Mouse (Mus musculus): Measurements from ENCODE around the gene Drd3.

The Drd3 gene

DNA sequence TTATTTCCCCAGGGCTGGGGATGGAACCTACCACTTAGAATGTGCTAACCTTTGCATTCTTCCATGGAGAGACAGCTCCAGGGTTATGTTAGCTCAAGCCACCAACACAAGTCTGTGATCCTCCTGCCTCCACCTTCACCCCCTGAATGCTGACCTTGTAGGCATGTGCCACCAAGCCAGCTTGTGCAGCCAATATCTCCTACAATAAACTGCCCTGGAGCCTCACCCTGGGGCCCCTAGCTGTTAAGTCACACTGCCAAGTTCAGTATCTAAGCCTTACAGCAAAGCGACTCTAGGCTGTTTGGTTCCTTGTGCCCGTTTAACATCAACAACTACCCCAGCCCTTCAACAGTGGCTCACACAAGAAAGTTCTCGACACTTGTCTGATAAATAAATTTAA is 47.3 kb downstream of the Drd3 start:
- no peak for DNase-seq (ENCODE audit: extremely low read depth, low read depth, low spot score)

DNA sequence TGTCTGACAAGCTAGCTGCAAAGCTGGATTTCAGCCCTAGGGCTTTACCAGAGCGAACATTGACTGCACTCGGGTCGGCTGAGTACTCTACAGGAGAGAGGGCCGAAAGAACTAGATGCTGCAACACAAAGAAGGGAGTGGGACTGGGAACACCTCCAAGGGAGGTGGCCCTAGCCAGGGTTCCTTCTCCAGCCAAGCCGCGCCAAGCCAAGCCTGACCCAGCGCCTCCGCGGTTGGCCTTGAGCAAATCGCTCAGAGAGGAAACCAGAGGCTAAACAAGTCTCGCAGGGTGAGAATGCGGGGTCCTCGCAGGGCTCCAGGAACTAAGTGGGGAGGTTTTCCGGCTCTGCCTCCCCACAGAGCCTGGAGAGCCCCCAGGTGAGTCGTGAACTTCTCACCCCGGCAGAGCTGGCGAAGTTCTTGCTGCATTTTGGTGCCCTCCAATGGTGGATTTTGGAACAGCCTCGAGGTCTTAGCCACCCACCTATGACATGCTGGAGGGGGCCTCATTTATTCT is 48.0 kb downstream of the Drd3 start:
- DNase-seq (ENCODE audit: extremely low read depth, low read depth, low spot score) = no peak

DNA sequence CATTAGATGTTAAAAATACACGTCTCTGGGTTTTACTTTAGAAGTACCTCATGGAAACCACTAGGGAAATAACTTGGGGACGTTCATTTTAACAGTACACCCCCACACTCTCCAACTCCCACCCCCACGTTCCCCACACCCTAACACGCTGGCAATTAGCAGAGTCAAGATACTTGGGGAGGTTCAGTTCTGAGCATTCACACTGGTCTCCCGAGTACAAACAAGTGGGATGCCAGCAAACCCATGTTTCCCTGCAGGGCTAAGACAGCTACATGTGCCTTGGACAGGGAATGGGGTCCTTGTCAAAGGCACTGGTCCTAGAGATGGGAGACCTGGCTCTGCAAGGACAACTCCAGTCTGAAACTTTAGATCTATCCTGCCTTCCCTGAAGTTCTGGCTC is 48.6 kb downstream of the Drd3 start:
- no peak for DNase-seq (ENCODE audit: extremely low read depth, low read depth, low spot score)

DNA sequence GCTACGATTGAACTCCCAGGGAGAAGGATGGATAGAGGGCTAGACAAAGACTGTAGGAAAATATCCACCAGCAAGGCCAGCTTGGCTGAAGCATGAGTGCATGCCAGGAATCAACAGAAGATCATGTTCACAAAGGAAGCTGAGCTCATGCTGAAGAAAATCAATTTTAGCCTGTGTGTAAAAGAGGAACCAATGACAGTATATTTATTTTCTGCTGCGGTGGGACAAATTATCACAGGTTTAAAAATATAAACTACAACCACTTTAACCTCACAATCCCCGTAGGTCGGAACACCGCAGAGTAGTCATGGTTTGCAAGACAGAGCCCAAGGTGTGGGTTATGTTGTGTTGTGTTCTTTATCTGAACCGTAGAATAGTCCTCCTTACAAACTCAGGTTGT is 50.5 kb downstream of the Drd3 start:
- DNase-seq (ENCODE audit: extremely low read depth, low read depth, low spot score) = no peak

DNA sequence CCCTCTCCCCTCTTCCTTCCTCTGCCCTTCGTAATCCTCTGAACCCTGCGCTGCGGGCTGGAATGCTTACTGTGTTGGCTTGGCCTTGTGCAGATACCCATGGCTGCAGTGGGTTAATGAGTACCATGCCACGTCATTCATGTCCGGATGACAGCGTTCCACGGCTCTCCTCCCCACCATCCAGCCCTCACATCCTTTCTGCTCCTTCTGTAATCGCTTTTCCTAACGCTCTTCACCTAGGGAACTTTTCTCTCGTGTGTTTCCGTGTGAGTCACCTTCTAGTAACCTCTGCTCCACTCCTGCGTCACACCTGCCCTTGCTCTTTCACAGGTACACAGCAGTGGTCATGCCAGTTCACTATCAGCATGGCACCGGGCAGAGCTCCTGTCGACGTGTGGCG is 53.2 kb downstream of the Drd3 start:
- DNase-seq (ENCODE audit: extremely low read depth, low read depth, low spot score) = no peak

DNA sequence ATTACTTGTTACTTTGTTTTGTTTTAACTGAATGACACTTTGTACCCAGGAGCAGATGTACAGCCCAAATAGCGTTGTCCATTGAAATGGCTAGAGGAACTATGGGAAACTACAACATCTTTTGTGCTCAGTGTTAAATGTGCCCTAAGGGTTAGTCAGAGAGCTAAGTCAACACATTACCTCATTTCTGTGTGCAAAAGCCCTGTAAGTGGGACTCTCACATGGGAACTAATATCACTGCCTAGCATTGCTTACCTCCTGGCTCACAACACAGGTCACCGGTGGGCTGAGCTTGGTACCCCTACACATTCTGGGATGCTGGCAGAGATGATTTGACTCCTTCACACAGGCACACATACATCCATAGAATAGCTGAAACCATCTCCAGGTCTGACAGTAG is 55.6 kb downstream of the Drd3 start:
- no peak for DNase-seq (ENCODE audit: extremely low read depth, low read depth, low spot score)

DNA sequence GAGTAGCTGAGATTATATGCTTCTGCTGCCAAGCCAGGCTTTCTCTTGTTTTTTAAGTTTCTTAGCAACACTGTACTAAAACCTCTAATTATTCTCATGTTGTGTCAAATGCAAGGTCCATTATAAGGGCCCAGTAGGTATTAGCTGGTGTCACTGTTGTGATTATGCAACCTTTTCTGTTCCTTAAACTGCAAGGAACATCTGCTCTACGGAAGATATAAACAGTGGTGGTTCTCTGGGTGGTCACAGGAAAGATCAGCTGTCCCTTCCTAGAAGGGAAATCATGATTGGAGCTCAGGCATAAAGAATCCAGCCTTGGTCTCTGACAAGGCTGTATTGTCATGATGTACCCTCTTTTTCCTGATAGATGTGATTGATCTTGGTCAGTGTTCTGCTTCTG is 57.6 kb downstream of the Drd3 start:
- no peak for DNase-seq (ENCODE audit: extremely low read depth, low read depth, low spot score)

DNA sequence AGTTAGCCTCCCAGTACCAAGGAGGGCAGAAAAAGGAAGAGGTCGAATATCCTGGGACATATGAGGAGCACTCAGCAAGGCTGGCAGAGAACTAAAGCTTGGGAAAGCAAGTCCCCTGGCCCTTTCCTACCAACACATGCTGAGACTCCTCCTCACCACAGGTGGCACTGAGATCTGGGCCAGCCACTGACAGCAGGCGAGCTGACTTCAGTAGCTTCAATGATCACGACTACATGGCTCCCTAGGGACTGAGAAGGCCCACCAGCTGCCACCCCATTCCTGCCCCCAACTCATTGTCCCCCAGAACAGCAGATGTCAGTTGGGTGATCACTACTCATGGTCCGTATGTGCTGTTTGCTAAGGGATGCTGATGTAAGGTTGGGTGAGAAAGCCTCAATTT is 60.8 kb downstream of the Drd3 start:
- DNase-seq (ENCODE audit: extremely low read depth, low read depth, low spot score) = no peak

DNA sequence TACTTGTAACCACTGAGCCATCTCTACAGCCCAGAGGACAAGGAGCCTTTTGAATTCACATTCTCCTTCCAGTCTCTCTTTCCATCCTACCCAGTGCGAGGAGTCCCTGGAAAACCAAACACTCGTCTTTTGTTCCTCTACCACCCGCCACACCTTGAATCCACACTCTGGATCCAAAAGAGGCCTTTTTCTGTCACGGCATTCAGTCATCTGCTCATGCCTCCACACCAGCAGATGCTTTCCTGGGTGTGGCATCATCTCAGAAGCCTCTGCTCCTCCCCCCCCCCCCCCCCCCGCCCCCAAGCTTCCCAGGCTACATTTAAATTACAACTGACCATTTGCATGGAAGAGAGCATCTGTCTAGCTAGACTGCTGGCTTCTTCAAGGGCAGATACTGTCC is 62.5 kb downstream of the Drd3 start:
- no peak for DNase-seq (ENCODE audit: extremely low read depth, low read depth, low spot score)

DNA sequence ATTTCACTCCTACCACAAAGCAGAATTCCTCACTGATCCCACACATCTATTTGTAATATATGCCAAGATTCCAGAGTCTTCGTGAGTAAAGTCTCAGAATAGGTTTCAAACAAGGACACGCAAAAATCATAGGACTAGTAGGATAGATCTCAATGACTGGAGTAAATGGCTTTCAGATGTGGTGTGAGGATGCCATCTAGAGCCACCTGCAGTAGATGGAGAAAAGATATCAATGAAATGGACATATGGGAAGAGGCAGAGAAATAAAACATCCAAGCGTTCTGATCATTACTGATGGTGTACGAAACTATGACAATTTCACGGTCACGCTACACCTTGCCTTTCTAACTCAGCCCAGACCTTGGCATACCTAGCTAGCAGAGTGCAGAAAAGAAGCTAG is 64.6 kb downstream of the Drd3 start:
- DNase-seq (ENCODE audit: extremely low read depth, low read depth, low spot score) = no peak

DNA sequence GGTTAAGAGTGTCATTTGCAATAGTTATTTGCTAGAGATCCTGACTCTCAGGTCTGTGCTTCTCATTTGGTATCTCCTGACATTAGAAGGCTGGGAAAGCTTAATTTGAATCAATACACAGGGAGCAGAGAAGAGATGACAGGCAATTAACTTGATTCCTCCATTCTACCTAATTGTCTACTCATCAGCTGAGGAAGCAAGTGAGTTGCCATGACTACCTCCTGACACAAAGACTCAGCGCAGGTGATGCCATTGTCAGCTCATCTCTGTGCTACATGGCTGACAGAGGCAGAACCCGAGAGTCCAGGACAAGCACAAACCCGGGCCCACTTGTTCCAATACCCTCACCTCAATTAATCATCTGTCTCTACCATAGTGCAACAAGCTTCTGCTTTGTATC is 73.7 kb downstream of the Drd3 start:
- DNase-seq (ENCODE audit: extremely low read depth, low read depth, low spot score) = no peak

DNA sequence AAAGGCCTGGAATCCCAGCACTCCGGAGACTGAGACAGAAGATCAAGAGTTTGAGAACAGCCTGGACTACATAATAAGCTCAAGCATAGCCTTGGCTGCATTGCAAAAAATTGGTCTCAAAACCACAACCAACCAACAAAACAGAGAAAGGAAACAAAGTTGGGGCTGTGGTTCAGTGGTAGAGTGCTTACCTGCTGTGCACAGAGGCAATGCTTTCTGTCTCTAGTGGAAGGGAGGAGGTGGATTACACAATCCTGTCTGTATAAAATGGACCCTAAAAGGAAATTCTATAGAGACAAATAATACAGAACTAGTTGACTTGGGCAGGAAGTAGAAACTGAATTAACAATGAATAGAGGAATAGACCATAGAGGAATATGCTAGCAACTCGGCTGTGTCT is 78.1 kb downstream of the Drd3 start:
- DNase-seq (ENCODE audit: extremely low read depth, low read depth, low spot score) = no peak

DNA sequence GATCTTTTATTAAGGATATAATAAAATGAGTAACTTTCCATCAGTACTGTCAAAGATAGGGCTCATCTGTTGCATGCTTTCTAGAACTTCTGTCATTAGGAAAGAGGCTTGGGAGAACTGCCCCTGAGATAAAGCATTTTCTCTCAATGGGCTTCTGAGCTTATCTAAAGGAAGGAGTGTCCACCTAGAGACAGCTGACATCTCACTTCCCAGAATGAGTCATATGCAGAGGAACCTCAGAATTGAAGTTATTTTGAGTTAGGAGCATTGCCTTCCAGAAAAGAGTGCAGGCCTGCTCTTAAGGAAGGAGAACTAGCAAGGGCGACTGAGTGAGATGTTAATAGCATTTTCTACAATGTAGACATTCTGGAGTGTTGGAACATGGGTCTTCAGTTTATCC is 87.4 kb downstream of the Drd3 start:
- no peak for DNase-seq (ENCODE audit: extremely low read depth, low read depth, low spot score)

DNA sequence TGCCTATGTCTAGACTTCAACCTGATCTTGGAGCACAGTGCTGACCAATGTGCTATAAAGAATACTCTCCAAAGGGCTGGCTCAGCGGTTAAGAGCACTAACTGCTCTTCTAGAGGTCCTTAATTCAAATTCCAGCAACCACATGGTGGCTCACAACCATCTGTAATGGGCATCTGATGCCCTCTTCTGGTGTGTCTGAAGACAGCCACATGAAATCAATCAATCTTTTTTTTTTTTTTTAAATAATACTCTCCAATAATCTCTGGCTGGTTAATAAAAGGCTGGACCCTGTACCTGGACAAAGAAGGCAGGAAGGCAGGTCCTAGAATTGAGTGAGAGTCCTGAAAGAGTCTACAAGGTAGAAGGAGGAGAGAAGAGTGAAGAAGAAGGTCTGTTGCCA is 96.0 kb downstream of the Drd3 start:
- no peak for DNase-seq (ENCODE audit: extremely low read depth, low read depth, low spot score)

DNA sequence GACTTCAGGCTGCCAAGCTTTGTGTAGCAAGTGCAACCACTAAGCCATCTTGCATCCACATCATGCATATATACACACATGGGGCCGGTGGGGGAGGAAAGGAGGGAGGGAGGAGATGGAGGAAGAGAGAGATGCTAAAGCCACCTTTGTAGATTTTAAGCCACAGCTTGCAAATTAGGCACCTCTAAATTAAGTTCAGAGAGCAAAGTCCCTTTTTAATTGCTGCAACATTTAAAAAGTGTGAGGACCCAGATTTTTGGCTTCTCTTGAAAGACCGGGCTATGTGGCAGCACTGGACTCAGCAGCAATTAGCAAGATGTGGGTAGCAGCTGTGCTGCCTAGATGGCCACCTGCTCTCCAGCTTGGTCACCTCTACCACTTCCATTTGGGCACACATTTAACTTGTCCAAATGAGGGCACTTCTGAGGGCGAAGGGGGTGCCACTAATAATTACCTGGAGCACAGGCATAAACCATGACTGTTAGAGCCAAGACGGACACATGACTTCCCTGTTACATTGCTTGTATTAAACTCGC is 105.2 kb downstream of the Drd3 start:
- no peak for DNase-seq (ENCODE audit: extremely low read depth, low read depth, low spot score)

DNA sequence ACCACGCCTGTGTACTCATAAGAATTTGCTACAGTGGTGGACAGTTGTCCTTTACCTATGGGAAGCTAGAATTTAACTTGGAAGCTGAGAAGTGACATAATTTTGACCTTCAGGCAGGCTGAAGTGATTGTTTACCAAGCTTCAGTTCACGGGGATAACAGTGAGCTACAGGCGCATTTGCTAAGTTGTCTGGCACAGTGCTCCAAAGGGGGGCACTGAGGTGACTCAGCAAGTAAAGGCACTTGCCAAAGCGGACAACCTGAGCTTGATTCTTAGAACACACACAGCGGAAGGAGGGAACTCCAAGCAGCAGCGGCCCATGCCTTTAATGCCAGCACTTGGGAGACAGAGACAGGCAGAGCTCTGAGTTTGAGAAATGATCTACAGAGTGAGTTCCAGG is 106.8 kb downstream of the Drd3 start:
- DNase-seq (ENCODE audit: extremely low read depth, low read depth, low spot score) = no peak

DNA sequence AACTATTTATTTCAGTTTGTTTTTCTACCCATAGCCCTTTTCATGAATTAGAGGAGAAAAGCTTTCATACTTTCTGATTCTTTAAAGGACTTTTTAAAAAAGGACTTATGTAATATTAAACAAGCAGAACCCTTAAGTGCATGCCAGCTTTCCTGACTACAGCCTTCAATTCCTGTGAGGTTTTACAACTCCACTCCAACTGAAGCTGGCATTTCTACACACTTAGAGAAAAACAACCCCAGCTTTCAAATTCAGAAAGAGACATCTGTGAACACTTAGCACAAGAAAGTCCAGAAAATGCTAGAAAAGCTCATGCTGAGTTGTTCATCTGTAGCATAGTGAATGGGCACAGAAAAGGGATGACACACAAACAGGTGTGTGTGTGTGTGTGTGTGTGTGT is 116.0 kb downstream of the Drd3 start:
- DNase-seq (ENCODE audit: extremely low read depth, low read depth, low spot score) = no peak

DNA sequence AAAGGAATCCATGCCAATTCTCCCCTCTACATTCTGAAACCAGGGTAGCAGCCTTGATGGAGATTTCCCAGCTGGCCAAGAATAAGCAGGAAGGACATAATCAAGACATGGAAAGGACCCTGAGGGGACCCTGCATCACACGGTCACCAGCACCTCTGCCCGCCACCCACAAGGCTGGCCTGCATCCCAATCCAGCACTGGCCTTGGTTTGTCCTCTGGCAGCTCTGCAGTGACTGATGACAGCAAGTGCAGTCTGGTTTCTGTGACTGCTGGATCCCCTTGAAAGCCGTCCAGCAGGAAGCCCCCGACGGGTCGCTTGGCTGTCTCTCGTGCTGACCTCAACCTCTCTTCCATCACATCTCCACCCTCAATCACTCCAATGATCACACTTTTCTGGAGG is 117.6 kb downstream of the Drd3 start:
- DNase-seq (ENCODE audit: extremely low read depth, low read depth, low spot score) = no peak
